Mouse (Mus musculus) embryo, embryonic 9.5 days (tissue): ENCODE results near the gene Tango6.
"Not testable (repeated sequence)": the region's sequence is repeated elsewhere in the genome, so short reads cannot be mapped to it uniquely, and the experiment has no call there.

Experiments used
- DNase-seq: peaks from one replicate; pipeline ENCODE4 v3.0.0-alpha.2; 2017; ENCODE audit errors: extremely low spot score

Gene Tango6

GRCm38 (mm10) chr8:106761317-106761716 lies 78.4 kb downstream of the Tango6 start:
- DNase-seq = no peak

DNA sequence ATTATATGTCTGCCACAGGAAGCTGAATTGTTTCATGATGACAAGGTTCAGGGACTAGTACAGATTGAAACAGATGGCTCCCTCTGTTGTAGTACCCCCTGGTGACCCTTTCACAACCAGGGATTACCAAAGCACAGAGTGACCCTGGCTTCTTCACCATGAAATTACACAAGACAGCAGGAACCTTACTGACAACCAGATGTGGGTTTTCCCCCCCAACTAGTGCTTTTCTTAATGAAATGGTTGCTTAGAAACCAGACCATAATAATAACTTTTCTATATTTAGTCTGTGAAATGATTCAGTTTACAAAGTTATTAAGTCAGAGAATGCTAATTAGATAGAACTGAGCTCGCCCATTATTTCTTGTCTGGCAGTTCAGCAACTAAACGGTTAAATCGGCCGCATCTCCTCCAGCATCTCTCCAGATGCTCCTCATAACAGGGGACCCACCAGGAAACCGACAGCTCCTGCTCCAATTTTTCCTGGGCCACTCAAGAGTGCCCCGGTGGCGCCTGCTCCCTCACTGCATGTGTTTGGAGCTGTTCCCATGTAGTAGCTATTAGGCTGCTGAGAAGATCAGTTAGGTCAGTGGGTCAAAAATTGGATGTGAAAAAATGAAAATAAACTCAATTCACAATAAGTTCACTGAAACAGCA lies 79.1 kb downstream of the Tango6 start:
- peak; percentile 19 for DNase-seq

DNA sequence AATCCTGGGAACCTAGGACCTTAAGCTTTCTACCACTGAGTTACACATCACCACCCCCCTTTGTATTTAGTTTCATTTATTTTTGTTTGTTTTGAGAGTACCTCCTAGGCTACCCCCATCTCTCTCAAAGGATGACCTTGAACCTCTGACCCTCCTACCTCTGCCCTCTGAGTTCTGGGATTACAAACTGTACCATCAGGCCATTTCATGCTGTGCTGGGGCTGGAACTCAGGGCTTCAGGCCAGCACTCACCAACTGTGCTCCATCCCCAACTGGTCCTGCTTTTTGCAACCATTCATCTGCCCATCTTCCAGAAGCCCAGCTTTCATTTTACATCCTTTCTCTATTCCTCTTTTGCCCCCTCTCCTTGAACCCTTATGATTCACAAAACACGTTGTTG lies 81.7 kb downstream of the Tango6 start:
- no peak for DNase-seq

- DNase-seq = no peak
These were observed 82.7 kb downstream of the Tango6 start for GRCm38 (mm10) chr8:106765570-106765969.

GRCm38 (mm10) chr8:106766736-106767135 lies 83.9 kb downstream of the Tango6 start:
- DNase-seq = no peak

DNA sequence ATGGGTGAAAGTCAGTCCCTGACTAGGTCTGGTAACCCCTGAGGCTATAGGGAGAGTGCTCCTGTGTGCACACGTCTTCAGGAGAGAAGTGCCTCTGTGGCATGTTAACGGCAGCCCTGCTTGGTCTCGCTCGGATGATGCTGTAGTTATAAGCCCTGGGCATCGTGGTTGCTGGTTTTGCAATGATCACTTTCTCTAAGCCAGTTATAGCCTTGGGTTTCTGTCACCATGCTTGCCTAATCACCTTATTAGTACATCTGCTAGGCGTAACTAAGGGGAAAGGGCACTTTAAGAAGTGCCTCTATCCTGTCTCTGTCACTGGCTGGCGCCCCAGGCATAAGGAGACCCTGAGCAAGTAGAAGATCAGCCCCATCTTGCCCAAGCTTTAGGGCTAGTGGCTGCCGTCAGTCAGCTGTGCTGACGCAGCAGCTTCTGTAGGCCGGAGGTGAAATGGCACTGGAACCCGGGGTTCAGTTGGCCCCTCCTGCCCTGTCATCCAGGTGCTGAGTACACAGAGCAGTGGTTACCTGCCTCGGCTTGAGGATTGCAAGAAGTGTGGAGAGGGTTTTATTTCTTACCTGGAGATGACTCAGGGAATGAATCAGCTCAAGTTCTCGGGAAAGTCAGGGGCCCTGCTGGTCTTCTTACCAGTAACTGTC lies 86.4 kb downstream of the Tango6 start:
- DNase-seq = no peak

DNA sequence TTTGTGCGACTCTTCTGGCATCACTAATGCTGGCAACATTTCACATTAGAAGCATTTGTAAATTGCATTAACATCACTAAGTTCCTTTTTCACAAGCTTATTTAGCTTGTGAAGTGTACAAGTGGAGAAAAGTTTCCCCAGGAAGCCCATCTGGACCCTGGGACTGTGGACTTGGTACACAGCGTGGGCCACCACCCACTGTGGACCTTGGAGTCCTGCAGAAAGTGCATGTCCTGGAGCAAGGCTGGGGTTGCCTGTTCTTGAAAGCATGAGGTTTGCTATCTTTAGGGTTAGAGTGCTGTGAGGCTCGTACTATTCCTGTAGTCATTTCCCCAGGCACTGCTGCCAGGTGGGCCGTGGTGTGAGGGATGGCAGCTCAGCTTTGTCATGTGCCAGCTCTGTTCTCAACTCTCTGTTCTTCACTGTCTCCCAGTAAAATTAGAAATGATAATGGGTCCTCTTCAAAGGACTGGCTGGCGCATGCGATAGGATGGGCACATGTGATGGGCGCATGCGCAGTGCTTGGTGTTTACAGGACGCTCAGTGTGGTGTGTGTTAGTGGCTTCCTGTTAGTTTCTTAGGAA lies 87.8 kb downstream of the Tango6 start:
- DNase-seq = no peak

DNA sequence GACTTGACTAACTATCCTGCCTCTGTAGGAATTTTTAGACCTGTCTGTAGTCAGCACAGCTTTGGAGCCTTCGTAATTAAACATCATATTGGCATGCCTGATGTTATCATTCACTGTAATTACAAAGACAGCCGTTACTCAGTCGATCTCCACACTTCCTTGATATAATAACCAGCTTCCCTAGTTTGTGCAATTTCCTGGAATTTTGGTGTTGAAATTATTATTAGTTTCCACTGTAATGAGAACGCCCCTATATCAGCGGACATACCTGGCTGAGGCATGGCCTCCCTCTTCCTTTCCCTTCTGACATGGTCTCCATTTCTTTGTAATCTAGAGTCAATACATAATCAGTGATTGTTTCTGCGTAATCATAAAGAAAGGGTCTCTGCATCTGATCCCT lies 89.2 kb downstream of the Tango6 start:
- DNase-seq = no peak

DNA sequence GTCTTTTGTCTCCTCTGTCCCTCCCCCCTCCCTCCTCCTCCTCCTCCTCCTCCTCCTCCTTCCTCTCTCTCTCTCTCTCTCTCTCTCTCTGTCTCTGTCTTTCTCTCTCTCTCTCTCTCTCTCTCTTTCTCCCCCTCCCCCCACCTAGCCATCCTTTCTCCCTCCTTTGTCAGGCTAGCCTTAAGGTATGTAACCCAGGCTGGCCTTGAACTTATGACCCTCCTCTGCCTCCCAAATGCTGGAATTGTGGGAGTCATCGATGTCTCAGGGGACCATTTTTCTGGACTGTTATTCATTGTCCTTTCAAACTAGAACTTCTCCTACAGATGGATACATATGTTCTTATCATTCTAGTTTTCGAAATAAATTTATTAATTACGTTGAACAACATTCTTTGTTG lies 89.6 kb downstream of the Tango6 start:
- no peak for DNase-seq

DNA sequence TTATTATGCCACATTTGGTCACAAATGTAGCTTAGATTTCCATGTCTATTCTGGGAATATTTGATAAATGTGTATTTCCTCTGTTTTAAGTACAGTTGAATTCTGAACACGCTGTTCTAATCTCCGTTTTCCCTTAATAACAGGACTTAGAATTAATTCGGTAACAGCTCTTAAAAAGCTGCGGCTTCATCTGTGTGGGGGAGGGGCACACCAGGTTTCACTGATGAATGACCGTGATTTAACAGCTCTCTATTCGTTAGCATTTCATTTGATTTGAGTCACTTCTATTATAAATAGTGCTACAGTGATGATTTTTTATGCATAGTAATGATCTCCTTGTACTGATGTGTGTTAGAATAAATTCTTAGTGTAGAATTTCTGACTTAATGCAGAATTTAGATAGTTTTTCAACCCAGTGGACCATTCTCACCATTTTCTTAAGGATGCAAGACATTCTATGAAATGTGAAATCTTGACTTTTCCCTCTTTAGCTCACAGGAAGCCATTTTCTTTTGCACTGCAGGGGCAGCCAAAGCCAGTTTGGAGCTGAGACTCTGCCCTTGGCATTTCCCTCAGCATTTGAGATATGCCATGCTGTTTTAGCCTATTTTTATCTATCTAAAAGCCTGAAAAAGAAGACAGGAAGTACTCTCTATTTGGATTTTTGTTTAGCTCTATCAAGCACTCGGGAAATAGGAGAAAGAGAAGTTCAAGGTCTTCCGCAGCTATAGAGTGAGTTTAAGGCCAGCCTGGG lies 91.9 kb downstream of the Tango6 start:
- no peak for DNase-seq

GRCm38 (mm10) chr8:106789623-106790022 lies 106.8 kb downstream of the Tango6 start:
- no peak for DNase-seq

DNA sequence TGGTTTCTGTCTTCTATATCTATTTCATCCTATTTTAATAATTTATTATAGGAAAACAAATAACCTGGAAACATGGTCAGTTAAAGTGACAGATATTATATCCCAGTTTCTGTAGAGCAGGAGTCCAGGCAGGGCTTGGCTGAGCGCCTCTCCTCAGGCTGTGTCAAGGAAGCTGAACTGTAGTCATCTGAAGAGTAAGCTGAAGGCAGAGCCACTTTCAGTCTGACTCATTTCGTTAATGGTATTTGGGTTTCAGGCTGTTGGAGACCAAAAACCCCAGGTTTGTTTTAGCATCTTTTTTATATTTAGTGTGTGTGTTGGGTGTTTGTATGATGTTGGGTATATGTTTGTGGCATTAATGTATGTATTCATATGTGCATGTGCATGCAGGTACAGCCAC lies 112.0 kb downstream of the Tango6 start:
- no peak for DNase-seq

DNA sequence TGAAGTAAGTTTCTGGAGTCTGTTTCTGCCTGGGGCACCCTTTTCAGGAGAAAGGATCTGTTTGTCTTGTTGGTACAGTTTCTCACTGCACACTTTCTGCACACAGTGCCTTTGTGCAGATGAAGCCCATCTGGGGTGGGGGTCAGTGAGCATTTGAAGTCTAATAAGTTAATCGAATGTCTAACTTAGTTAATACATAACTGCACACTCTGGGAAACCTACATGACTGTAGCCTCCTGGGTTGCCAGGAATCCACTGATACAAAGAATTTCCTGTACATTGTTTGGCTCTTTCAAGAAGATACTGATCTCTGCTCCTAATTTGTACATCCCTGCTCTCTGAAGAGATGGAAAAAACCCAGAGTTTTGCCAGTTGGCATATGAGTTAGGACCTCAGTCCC lies 117.0 kb downstream of the Tango6 start:
- DNase-seq = no peak

DNA sequence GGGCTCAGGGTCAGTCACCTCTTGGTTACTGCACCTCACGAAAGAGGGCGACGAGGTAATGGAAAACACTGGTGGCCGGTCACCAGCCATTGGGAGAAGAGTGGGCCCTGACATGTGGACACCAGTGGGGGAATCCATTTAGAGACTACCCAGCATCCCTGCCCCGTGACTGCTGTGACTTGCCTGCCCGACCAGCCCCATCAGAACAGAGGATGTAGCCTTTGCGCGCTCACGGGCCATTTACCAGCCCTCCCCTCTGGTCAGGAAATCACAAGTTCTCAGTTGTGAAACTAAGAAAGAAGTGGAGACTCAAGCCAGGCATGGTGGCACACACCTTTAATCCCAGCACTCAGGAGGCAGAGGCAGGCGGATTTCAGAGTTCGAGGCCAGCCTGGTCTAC lies 118.4 kb downstream of the Tango6 start:
- no peak for DNase-seq

- not testable (repeated sequence) for DNase-seq
These were observed 119.7 kb downstream of the Tango6 start for GRCm38 (mm10) chr8:106802384-106803137.

DNA sequence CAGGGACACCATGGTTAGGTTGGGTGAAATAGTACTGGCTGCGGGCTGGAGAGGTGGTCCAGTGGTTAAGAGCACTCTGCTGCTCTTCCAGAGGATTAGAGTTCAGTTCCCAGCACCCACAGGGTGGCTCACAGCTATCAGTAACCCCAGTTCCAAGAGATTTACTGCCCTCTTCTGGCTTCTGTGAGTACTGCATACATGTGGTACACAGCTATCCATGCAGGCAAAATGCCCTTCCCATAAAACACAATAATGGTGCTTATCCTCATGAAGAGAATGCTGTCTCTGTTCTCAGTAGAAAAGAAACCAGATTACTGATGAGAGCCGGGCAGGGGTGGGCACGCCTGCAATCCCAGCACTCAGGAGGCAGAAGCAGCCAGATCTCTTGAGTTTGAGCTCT lies 123.0 kb downstream of the Tango6 start:
- no peak for DNase-seq

- no peak for DNase-seq
These were observed 124.6 kb downstream of the Tango6 start for GRCm38 (mm10) chr8:106807461-106807860.

- DNase-seq = peak; percentile 21
These were observed 126.9 kb downstream of the Tango6 start for GRCm38 (mm10) chr8:106809726-106810125.

- no peak for DNase-seq
These were observed 127.5 kb downstream of the Tango6 start for GRCm38 (mm10) chr8:106810406-106810805.

DNA sequence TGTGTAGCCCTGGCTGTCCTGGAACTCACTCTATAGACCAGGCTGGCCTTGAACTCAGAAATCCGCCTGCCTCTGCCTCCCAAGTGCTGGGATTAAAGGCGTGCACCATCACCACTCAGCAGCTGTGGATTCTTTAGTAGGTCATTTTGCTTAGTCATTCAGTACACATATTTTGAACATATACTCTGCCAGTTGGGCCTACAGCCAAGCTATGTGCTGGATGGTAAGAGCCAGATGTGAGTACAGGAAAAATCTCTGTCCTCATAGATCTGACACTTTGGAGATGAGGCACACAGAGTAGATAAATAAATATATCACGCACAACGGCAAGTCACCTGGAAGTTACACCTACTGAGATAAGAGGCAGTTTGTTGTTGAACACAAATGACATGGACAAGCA lies 129.7 kb downstream of the Tango6 start:
- DNase-seq = no peak

GRCm38 (mm10) chr8:106816431-106817170 lies 133.7 kb downstream of the Tango6 start:
- DNase-seq = no peak
